Mouse (Mus musculus): ENCODE results near the gene Rxfp2.

Gene Rxfp2

GRCm38 (mm10) chr5:150018656-150019055 lies at the start of gene Rxfp2:
Rxfp2 (plus strand) TSS chr5:150018675.
- DNase-seq (ENCODE audit: low read depth, low spot score) = peak; percentile 33

GRCm38 (mm10) chr5:149970261-149970660 lies 48.2 kb upstream of the Rxfp2 start:
- no peak for DNase-seq (ENCODE audit: low read depth, low spot score)

GRCm38 (mm10) chr5:149977027-149977426 lies 41.4 kb upstream of the Rxfp2 start:
- peak; percentile 35 for DNase-seq (ENCODE audit: low read depth, low spot score)

- no peak for DNase-seq (ENCODE audit: low read depth, low spot score)
These were observed 34.9 kb upstream of the Rxfp2 start for GRCm38 (mm10) chr5:149983621-149984020.

- peak; percentile 72 for DNase-seq (ENCODE audit: low read depth, low spot score)
These were observed 23.9 kb upstream of the Rxfp2 start for GRCm38 (mm10) chr5:149994578-149994977.

GRCm38 (mm10) chr5:149996614-149997013 lies 21.9 kb upstream of the Rxfp2 start:
- peak; percentile 48 for DNase-seq (ENCODE audit: low read depth, low spot score)

GRCm38 (mm10) chr5:149997321-149998034 lies 21.0 kb upstream of the Rxfp2 start:
- peak; percentile 63 for DNase-seq (ENCODE audit: low read depth, low spot score)

GRCm38 (mm10) chr5:149998311-149998710 lies 20.2 kb upstream of the Rxfp2 start:
- peak; percentile 30 for DNase-seq (ENCODE audit: low read depth, low spot score)

- no peak for DNase-seq (ENCODE audit: low read depth, low spot score)
These were observed 13.1 kb upstream of the Rxfp2 start for GRCm38 (mm10) chr5:150005355-150005754.

- DNase-seq (ENCODE audit: low read depth, low spot score) = no peak
These were observed 1.6 kb upstream of the Rxfp2 start for GRCm38 (mm10) chr5:150016861-150017260.

GRCm38 (mm10) chr5:150017672-150018071 lies 803 bp upstream of the Rxfp2 start:
- no peak for DNase-seq (ENCODE audit: low read depth, low spot score)

GRCm38 (mm10) chr5:150020851-150021250 lies 2.4 kb downstream of the Rxfp2 start:
- peak; percentile 83 for DNase-seq (ENCODE audit: low read depth, low spot score)

- no peak for DNase-seq (ENCODE audit: low read depth, low spot score)
These were observed 3.3 kb downstream of the Rxfp2 start for GRCm38 (mm10) chr5:150021805-150022204.

- peak; percentile 28 for DNase-seq (ENCODE audit: low read depth, low spot score)
These were observed 4.1 kb downstream of the Rxfp2 start for GRCm38 (mm10) chr5:150022556-150022955.

- peak; percentile 61 for DNase-seq (ENCODE audit: low read depth, low spot score)
These were observed 5.0 kb downstream of the Rxfp2 start for GRCm38 (mm10) chr5:150023476-150023875.

- DNase-seq (ENCODE audit: low read depth, low spot score) = peak; percentile 45
These were observed 5.7 kb downstream of the Rxfp2 start for GRCm38 (mm10) chr5:150024188-150024587.

- no peak for DNase-seq (ENCODE audit: low read depth, low spot score)
These were observed 6.4 kb downstream of the Rxfp2 start for GRCm38 (mm10) chr5:150024901-150025300.

GRCm38 (mm10) chr5:150025326-150025725 lies 6.9 kb downstream of the Rxfp2 start:
- DNase-seq (ENCODE audit: low read depth, low spot score) = no peak

- no peak for DNase-seq (ENCODE audit: low read depth, low spot score)
These were observed 8.1 kb downstream of the Rxfp2 start for GRCm38 (mm10) chr5:150026509-150027087.

- peak; percentile 41 for DNase-seq (ENCODE audit: low read depth, low spot score)
These were observed 12.7 kb downstream of the Rxfp2 start for GRCm38 (mm10) chr5:150031201-150031600.

GRCm38 (mm10) chr5:150031634-150032033 lies 13.2 kb downstream of the Rxfp2 start:
- no peak for DNase-seq (ENCODE audit: low read depth, low spot score)

GRCm38 (mm10) chr5:150032075-150032492 lies 13.6 kb downstream of the Rxfp2 start:
- no peak for DNase-seq (ENCODE audit: low read depth, low spot score)

GRCm38 (mm10) chr5:150036286-150036685 lies 17.8 kb downstream of the Rxfp2 start:
- no peak for DNase-seq (ENCODE audit: low read depth, low spot score)
